Mouse (Mus musculus) neural tube, embryonic 15.5 days (tissue): ENCODE measurements around the gene Ppp1r26. TPM values are rescaled to one million over a fixed set of nuclear protein-coding genes. Genes with fewer than 3 reads are reported as not detected.

Source experiments
- ATAC-seq: fragments of 200-750 bp; cut with Nextera tagmentation; 2 replicates; pipeline ENCODE4 v1.8.0; 2017; ENCODE audit warnings: mild to moderate bottlenecking, moderate TSS enrichment, moderate library complexity; ENCODE audit not compliant: low FRiP score
- H3K27ac ChIP-seq: fragments of 300-500 bp; sonication (generic); replicated peaks from 2 replicates; pipeline ENCODE4 v1.5.1; 2015; ENCODE audit warnings: mild to moderate bottlenecking, inconsistent platforms
- H3K27me3 ChIP-seq: fragments of 300-500 bp; sonication (generic); replicated peaks from 2 replicates; pipeline ENCODE4 v1.6.1; 2015; ENCODE audit warnings: inconsistent platforms
- H3K36me3 ChIP-seq: fragments of 300-500 bp; sonication (generic); 2 replicates; pipeline ENCODE4 v1.6.1; 2015; ENCODE audit warnings: inconsistent platforms
- H3K4me1 ChIP-seq: fragments of 300-500 bp; sonication (generic); 2 replicates; pipeline ENCODE4 v1.6.1; 2015; ENCODE audit warnings: inconsistent platforms
- H3K4me2 ChIP-seq: fragments of 300-500 bp; sonication (generic); 2 replicates; pipeline ENCODE4 v1.6.1; 2015; ENCODE audit warnings: inconsistent platforms, mild to moderate bottlenecking, moderate library complexity
- H3K4me3 ChIP-seq: fragments of 300-500 bp; sonication (generic); replicated peaks from 2 replicates; pipeline ENCODE4 v1.5.1; 2015; ENCODE audit warnings: mild to moderate bottlenecking, inconsistent platforms
- H3K9ac ChIP-seq: fragments of 300-500 bp; sonication (generic); replicated peaks from 2 replicates; pipeline ENCODE4 v1.6.1; 2015; ENCODE audit warnings: mild to moderate bottlenecking, inconsistent platforms
- H3K9me3 ChIP-seq: fragments of 300-500 bp; sonication (generic); replicated peaks from 2 replicates; pipeline ENCODE4 v1.6.1; 2016; ENCODE audit warnings: inconsistent platforms
- WGBS: fragments of 180-500 bp; shearing (Covaris S2); methylation state at CpG from one replicate; pipeline ENCODE4 v1.1.7; 2015; ENCODE audit warnings: mixed read lengths; 5-methylcytosine and 5-hydroxymethylcytosine counted together
- polyA plus RNA-seq: library from polyadenylated mRNA; unstranded; fragments of >200 nt; fragmentation: Nextera tagmentation; extraction: Ambion mirVana; gene quantifications from 2 replicates; pipeline ENCODE4 v1.2.1, GENCODE M21; 2015

Ppp1r26 gene
- polyA plus RNA-seq, 1 experiment from 2014 or later, result 13.9 TPM

DNA sequence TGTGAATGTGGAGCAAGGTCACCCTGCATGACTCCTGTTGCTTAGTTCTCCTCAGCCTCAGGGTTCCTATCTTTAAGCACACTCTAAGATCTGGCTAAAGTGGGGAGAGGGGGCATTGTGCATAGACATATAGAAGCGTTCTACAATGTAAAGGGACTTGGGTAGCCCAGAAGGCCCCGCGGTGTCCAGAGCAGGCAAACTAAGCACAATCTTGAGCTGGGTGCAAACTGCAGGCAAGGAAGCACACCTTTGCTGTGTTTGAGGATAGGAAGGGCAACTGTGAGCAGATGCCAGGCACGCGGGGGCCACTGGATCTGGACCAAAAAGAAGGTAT is 452 bp upstream of the Ppp1r26 start:
- no peaks in the 10 kb centered on the region for H3K9me3 ChIP-seq
- H3K4me3 ChIP-seq, result peak overlapping the region; percentile 65
- peaks cover 18% of the 10 kb centered on the region for H3K4me1 ChIP-seq
- H3K9ac ChIP-seq, result peak overlapping the region; percentile 88
- 7% methylated on average over 5 of the region's 5 CpGs for WGBS
- H3K27me3 ChIP-seq, result no peaks in the 10 kb centered on the region
- peak; percentile 60 for ATAC-seq
- peak overlapping the region; percentile 92 for H3K4me2 ChIP-seq
- peak overlapping the region; percentile 85 for H3K27ac ChIP-seq
- peaks cover 14% of the 10 kb centered on the region for H3K36me3 ChIP-seq

GRCm38 (mm10) chr2:28447315-28447670 is 693 bp downstream of the Ppp1r26 start:
- peak; percentile 46; the same call in 1 of the 2 replicates for ATAC-seq
- peak overlapping the region; percentile 85 for H3K27ac ChIP-seq
- H3K27me3 ChIP-seq, result no peaks in the 10 kb centered on the region
- H3K9ac ChIP-seq, result peak overlapping the region; percentile 88
- peak overlapping the region; percentile 65 for H3K4me3 ChIP-seq
- H3K4me1 ChIP-seq, result peaks cover 18% of the 10 kb centered on the region
- H3K36me3 ChIP-seq, result peaks cover 26% of the 10 kb centered on the region
- H3K4me2 ChIP-seq, result peak overlapping the region; percentile 92
- no peaks in the 10 kb centered on the region for H3K9me3 ChIP-seq
- 11% methylated on average over 11 of the region's 11 CpGs for WGBS

GRCm38 (mm10) chr2:28451663-28452062 is 5.1 kb downstream of the Ppp1r26 start:
- peaks cover 50% of the 10 kb centered on the region for H3K36me3 ChIP-seq
- H3K9me3 ChIP-seq, result no peaks in the 10 kb centered on the region
- no peak overlapping the region for H3K9ac ChIP-seq
- 93% methylated on average over 11 of the region's 11 CpGs for WGBS
- no peak overlapping the region for H3K4me3 ChIP-seq
- H3K4me1 ChIP-seq, result peaks cover 11% of the 10 kb centered on the region
- H3K27me3 ChIP-seq, result no peaks in the 10 kb centered on the region
- H3K4me2 ChIP-seq, result no peak overlapping the region
- ATAC-seq, result no peak
- H3K27ac ChIP-seq, result no peak overlapping the region

DNA sequence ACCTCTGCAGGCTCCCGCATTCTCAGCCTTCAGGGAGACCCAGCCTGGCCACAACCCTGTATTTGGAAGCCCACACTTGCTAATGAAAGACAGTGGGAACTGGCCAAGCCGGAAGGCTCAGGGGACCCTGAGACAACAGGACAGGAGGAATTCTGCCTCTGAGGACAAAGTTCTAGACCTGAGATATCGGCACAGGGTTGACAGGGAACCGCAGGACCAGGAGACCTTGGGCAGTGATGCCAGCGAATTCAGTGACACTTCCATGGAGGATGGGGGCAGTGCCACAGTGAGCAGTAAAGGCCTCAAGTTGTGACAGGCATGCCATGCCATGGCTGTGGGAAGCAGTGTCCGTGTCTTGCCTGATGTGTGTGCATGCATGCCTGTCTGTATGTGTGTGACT is 6.9 kb downstream of the Ppp1r26 start:
- ATAC-seq, result no peak
- no peaks in the 10 kb centered on the region for H3K9me3 ChIP-seq
- H3K27ac ChIP-seq, result no peak overlapping the region
- H3K4me3 ChIP-seq, result no peak overlapping the region
- no peak overlapping the region for H3K4me2 ChIP-seq
- H3K9ac ChIP-seq, result no peak overlapping the region
- no peaks in the 10 kb centered on the region for H3K27me3 ChIP-seq
- H3K36me3 ChIP-seq, result peaks cover 50% of the 10 kb centered on the region
- WGBS, result 88% methylated on average over 6 of the region's 6 CpGs
- no peaks in the 10 kb centered on the region for H3K4me1 ChIP-seq

GRCm38 (mm10) chr2:28456616-28457015 is 10.0 kb downstream of the Ppp1r26 start:
- Histone ChIP-seq H3K27me3 (no peaks in the 10 kb centered on the region), H3K4me2 (no peak overlapping the region), H3K4me1 (no peaks in the 10 kb centered on the region), H3K4me3 (no peak overlapping the region), H3K36me3 (peaks cover 31% of the 10 kb centered on the region), H3K9me3 (no peaks in the 10 kb centered on the region), H3K9ac (no peak overlapping the region), H3K27ac (no peak overlapping the region)
- no peak for ATAC-seq
- WGBS, result 82% methylated on average over 1 of the region's 1 CpGs

- Histone ChIP-seq H3K9ac (no peak overlapping the region), H3K36me3 (peaks cover under 1% of the 10 kb centered on the region), H3K27ac (no peak overlapping the region), H3K4me1 (peaks cover 21% of the 10 kb centered on the region), H3K27me3 (no peaks in the 10 kb centered on the region), H3K4me3 (no peak overlapping the region), H3K9me3 (no peaks in the 10 kb centered on the region), H3K4me2 (no peak overlapping the region)
- WGBS, result 48% methylated on average over 3 of the region's 3 CpGs
- ATAC-seq, result no peak
These were observed 17.3 kb downstream of the Ppp1r26 start for GRCm38 (mm10) chr2:28463919-28464318.

GRCm38 (mm10) chr2:28464919-28465318 is 18.3 kb downstream of the Ppp1r26 start:
- H3K4me3 ChIP-seq, result no peak overlapping the region
- no peak for ATAC-seq
- no peak overlapping the region for H3K27ac ChIP-seq
- H3K27me3 ChIP-seq, result no peaks in the 10 kb centered on the region
- H3K36me3 ChIP-seq, result peaks cover 11% of the 10 kb centered on the region
- H3K4me1 ChIP-seq, result peaks cover 25% of the 10 kb centered on the region
- H3K9ac ChIP-seq, result no peak overlapping the region
- no peaks in the 10 kb centered on the region for H3K9me3 ChIP-seq
- 81% methylated on average over 9 of the region's 9 CpGs for WGBS
- H3K4me2 ChIP-seq, result no peak overlapping the region

GRCm38 (mm10) chr2:28465836-28466518 is 19.4 kb downstream of the Ppp1r26 start, which contains the start of gene 1700007K13Rik:
Gene 1700007K13Rik, minus strand, starts transcription at chr2:28466332.
- peaks cover 25% of the 10 kb centered on the region for H3K4me1 ChIP-seq
- H3K36me3 ChIP-seq, result peaks cover 22% of the 10 kb centered on the region
- H3K27ac ChIP-seq, result no peak within 1 kb of the TSS
- H3K27me3 ChIP-seq, result no peaks in the 10 kb centered on the region
- H3K9me3 ChIP-seq, result no peaks in the 10 kb centered on the region
- H3K4me3 ChIP-seq, result peak within 1 kb of the TSS; percentile 27
- peak; percentile 53 for ATAC-seq
- H3K4me2 ChIP-seq, result peak within 1 kb of the TSS; percentile 64
- WGBS, result 5% methylated on average over 25 of the region's 25 CpGs
- H3K9ac ChIP-seq, result peak within 1 kb of the TSS; percentile 20; the same call in 1 of the 2 replicates

- peaks cover 40% of the 10 kb centered on the region for H3K36me3 ChIP-seq
- WGBS, result under 1% methylated on average over 52 of the region's 52 CpGs
- H3K4me3 ChIP-seq, result peak within 1 kb of the TSS; percentile 90
- peak; percentile 88 for ATAC-seq
- H3K27ac ChIP-seq, result peak within 1 kb of the TSS; percentile 54; the same call in 1 of the 2 replicates
- peaks cover 25% of the 10 kb centered on the region for H3K4me1 ChIP-seq
- H3K4me2 ChIP-seq, result peak within 1 kb of the TSS; percentile 66
- 0 out of 2 replicates have a peak, but pooled peaks cover 2% of the 10 kb centered on the region for H3K9me3 ChIP-seq
- no peaks in the 10 kb centered on the region for H3K27me3 ChIP-seq
- H3K9ac ChIP-seq, result peak within 1 kb of the TSS; percentile 97
These were observed 21.4 kb downstream of the Ppp1r26 start, which contains the start of gene Mrps2 for GRCm38 (mm10) chr2:28467860-28468485. Gene Mrps2, plus strand, starts transcription at chr2:28468066.

DNA sequence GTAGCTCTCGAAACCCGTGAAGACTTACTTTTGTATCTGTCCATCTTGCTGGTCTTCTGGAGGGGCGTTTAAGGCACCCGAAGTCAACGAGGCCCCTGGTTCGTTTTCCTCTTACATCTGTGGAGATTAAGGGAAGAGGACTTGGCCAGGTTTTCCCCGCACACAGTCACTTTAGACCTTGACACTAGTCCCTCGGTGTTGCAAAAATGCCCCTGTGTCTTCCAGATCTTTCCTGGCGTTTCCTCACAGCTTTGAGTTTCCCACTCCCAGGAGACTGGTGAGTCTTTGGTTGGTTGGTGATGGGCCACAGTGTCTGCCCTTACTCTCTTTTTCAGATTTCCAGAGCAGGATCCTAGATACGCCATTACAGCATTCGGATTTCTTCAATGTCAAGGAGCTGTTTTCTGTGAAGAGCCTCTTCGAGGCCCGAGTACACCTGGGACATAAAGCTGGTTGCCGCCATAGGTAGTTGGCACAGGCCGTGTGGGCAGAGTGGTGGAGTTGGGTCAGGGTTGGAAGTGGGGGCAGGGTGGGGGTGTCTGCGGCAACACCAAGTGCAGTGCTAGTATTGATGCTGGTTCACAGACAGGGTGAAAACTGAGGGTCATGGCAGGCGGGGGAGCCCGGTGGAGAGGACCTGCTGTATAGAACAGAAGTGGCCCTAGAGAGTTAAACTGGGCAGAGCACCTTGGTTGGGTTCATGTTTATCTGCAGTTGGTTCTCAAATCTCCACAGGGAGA is 22.1 kb downstream of the Ppp1r26 start:
- Histone ChIP-seq H3K27ac (peak overlapping the region; percentile 54; the same call in 1 of the 2 replicates), H3K4me2 (peak overlapping the region; percentile 66), H3K36me3 (peaks cover 43% of the 10 kb centered on the region), H3K4me1 (peaks cover 25% of the 10 kb centered on the region), H3K27me3 (no peaks in the 10 kb centered on the region), H3K9me3 (peaks cover 8% of the 10 kb centered on the region; the same call in 1 of the 2 replicates), H3K4me3 (peak overlapping the region; percentile 90), H3K9ac (peak overlapping the region; percentile 97)
- whole genome bisulfite sequencing, result 57% methylated on average over 18 of the region's 18 CpGs
- no peak for ATAC-seq

DNA sequence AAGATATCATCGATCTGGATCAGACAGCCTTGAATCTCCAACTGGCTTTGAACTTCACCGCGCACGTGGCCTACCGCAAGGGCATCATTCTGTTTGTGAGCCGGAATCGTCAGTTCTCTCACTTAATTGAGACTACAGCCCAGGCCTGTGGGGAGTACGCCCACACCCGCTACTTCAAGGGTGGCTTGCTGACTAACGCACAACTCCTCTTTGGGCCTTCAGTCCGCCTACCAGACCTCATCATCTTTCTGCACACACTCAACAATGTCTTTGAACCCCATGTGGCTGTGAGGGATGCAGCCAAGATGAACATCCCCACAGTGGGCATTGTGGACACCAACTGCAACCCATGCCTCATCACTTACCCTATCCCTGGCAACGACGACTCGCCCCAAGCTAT is 22.9 kb downstream of the Ppp1r26 start:
- no peak for ATAC-seq
- WGBS, result 98% methylated on average over 14 of the region's 14 CpGs
- Histone ChIP-seq H3K4me3 (no peak overlapping the region), H3K27me3 (no peaks in the 10 kb centered on the region), H3K4me2 (no peak overlapping the region), H3K27ac (no peak overlapping the region), H3K4me1 (peaks cover 25% of the 10 kb centered on the region), H3K9ac (no peak overlapping the region), H3K9me3 (peaks cover 8% of the 10 kb centered on the region; the same call in 1 of the 2 replicates), H3K36me3 (peaks cover 43% of the 10 kb centered on the region)
